Mouse (Mus musculus) heart, postnatal 10 days (tissue): ENCODE measurements around the gene Gm20388. TPM values are rescaled to one million over a fixed set of nuclear protein-coding genes. Genes with fewer than 3 reads are reported as not detected.

ENCODE experiments used
- DNase-seq, 2 experiments: peaks; one replicate each; pipeline ENCODE4 v3.0.0; 2021
- intact Hi-C: fragments of 180-260 bp; cut with DNase I; formaldehyde crosslinking; loops from one replicate; pipeline ENCODE4 v1.15.1; 2025
- total RNA-seq, 2 experiments: library from RNA; stranded (reverse); gene quantifications; 2 replicates each; pipeline ENCODE4 v1.2.3; 2021

Gene Gm20388
- total RNA-seq, 2 experiments from 2014 or later, result 2.0 to 2.2 TPM

DNA sequence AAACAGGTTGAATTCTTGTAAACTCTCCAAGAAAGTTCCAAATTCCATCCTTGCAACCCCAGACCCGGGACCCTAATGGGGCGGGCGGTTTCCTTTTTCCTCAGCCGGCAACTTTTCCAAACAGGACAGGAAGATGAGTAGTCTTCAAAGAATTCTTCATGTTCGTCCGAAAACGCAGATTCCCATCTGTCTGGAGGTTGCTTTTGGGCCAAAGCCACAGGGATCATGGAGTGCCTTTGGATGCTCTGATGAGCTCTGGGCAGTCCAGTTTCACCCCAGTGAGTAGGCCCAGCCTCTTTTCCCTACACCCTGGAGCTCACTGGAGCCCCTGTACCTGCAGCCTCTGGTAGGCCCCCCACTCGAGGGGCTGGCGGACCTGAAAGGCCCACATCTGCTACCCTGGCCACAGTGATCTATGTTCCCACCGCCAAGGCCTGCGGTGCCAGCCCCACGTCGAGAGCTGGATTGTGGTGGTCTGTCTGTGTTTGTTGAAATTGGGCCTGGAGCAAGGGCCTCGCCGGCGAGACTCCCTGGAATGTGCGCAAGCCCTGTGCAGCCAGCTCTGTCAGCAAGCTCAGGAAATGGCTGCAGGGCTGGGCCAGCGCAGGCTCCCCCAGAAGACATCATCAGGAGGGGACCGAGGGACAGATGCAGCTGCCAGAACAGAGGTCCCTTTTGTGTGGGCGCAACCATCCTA, 1567.4 kb downstream of the Gm20388 start:
- intact Hi-C loops, result no loop called here
- peak; percentile 43 to 51 for DNase-seq

- intact Hi-C loops, result no loop called here
- DNase-seq, result peak; percentile 33 to 46
Measured at GRCm38 (mm10) chr8:121479144-121479543, 1568.5 kb downstream of the Gm20388 start.

DNA sequence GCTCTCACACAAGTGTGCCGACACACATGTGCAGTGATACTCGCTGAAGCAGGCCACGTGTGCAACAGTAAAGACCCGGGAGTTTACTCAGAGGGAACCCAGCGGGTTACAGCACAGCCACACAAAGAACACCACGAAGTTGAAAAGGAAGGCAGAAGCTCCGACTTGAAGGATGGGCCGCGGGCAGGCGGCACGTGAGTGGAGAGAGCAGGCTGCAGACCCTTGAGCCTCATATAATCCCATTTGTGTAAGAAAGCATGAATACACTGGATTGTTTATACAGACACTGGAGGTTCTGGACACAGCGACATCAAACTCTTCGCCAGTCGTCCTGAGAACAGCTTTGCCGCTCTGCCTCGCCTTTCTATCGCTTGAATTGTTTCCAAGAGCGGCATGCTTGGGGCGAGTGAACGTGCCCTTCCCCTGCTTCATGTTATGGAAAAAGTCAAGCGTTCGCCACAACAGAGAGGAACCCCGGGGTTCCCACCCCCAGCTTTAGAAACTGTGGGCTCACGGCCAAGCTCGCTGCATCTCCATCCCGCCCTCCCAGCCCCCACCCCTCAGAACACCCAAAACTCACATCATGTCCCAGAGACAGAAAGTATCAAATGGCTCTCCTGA, 1569.9 kb downstream of the Gm20388 start:
- DNase-seq, result no peak
- intact Hi-C loops, result no loop called here

GRCm38 (mm10) chr8:121484072-121484782, 1573.6 kb downstream of the Gm20388 start:
- intact Hi-C loops, result no loop called here
- no peak for DNase-seq

DNA sequence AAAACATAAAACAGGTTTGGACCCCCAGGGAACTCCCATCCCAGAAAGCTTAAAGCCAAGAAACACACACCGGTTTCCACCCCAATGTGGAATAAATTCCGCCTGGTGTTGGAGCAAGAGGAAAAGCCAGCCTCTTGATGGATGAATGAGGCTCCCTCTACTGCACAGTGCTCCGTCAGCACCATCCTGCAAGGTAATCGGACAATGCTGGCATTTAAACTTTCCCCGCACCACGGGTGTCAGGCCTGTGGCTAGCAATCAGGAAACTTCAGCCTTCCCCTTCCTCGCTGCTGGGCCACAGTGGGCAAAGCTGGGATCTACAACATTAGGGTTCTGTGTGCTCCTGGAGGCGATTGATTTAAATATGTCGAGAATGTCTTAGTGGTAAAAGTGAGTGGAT, 1581.0 kb downstream of the Gm20388 start:
- DNase-seq, result no peak
- intact Hi-C loops, result no loop called here

DNA sequence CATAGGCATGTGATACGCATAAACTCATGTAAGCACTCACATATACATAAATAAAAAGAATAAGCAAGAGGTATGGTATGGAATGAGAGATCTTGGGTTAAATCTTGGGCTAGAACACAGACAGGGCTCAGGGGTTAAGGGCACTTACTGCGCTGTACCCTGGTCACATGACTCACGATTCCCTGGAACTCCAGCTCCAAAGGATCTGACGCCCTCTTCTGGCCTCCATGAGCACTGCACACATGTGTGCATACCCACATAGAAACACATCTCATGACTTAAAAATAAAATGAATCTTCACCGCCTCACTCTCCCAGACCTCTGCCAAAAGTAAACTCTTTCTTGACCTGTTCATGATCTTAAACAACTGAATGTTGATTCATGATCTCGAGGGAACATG, 1587.0 kb downstream of the Gm20388 start:
- intact Hi-C loops, result no loop called here
- DNase-seq, result no peak

GRCm38 (mm10) chr8:121511751-121512150, 1601.1 kb downstream of the Gm20388 start:
- intact Hi-C loops, result loop anchor here (5.0 to 10.0 kb wide), 3 partner anchors 79 to 697 kb away; no protein-coding TSS in a partner anchor
- no peak for DNase-seq

DNA sequence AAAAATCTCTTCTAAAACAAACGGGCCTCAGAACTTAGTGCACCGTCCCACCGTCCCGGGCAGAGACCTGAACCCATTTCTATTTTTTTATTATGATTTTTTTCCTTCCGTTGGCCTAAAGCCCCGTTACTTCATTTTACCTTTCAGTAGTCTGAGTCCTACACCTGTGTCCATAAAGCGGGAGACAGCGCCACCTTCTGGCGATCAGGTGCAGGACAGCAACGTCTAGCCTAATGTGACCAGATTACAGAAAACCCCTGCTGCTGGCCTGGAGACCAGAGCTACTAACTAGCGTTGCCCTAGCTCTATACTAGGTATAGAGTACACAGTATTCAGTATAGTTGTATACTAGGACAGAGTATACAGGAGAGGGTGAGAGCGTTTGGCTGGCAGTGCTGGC, 1602.8 kb downstream of the Gm20388 start:
- intact Hi-C loops, result loop anchor here (1.0 to 10.0 kb wide), 5 partner anchors 81 to 699 kb away; no protein-coding TSS in a partner anchor
- DNase-seq, result peak; percentile 85 to 93

- no peak for DNase-seq
- intact Hi-C loops, result no loop called here
Measured at GRCm38 (mm10) chr8:121525111-121525818, 1614.6 kb downstream of the Gm20388 start.

- no peak for DNase-seq
- intact Hi-C loops, result no loop called here
Measured at GRCm38 (mm10) chr8:121526811-121527550, 1616.3 kb downstream of the Gm20388 start.

DNA sequence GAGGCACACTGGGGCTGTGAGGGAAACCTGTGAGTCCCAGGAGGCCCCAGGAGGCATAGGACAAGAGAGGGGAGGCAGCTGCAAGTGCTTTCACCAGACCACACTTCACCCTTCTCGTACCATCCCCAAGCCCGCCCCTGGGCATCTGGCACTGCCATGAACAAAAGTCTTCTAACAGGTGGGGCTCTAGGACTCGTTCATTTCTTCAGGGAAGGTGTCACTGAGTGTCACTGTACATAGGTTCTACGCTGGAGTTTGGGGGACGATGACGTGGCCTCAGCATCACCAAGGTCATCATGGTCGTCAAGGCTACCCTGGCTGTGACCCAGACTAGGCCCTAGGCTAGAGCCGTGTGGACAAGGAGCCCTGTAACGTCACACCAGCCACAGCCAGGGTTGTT, 1617.1 kb downstream of the Gm20388 start:
- DNase-seq, result no peak
- intact Hi-C loops, result no loop called here

DNA sequence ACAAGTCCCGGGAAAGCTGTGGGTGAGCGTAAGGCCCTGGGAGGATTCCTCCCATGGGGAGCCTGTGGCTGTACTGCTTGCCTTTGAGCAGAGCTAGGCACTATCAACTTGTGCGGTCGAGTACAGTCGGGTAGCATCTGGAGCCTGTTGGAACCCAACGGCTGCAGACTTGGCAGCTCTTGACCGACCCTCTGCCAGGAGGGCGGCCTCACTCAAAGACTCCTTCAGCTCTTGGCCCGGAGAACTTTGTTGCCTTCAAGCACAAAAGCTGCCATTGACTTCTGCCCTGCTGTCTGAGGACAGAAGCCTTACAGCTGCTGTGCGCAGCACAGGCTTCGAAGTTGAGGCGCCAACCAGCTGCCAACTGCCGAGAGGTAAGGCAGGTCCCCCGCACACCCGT, 1618.1 kb downstream of the Gm20388 start:
- intact Hi-C loops, result no loop called here
- peak; percentile 76 to 77 for DNase-seq

GRCm38 (mm10) chr8:121530639-121531038, 1620.0 kb downstream of the Gm20388 start:
- intact Hi-C loops, result no loop called here
- DNase-seq, result no peak

GRCm38 (mm10) chr8:121532381-121532780, 1621.7 kb downstream of the Gm20388 start:
- DNase-seq, result peak in 1 of 2 experiments; percentile 54
- intact Hi-C loops, result no loop called here

GRCm38 (mm10) chr8:121541862-121542261, 1631.2 kb downstream of the Gm20388 start:
- no peak for DNase-seq
- intact Hi-C loops, result no loop called here

DNA sequence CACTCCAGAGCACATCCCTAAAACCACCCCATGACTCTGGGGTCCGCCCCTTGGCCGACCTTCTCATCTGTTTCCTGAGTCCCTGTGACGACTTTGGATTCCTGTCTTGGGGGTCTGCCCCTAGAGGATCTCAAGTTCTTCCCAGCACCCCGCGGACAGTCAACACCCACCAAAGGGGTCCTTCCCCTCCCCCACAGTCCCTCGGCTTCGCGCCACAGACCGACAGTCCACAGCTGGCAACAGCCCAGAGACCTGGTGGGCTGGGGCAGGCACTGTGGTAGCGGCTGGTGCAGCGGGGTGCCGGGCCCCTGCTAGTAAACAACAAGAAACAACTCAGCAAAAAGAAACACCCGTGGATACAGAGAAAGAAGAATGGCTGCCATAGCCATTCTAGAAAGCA, 1632.3 kb downstream of the Gm20388 start:
- intact Hi-C loops, result no loop called here
- no peak for DNase-seq

- DNase-seq, result no peak
- intact Hi-C loops, result no loop called here
Measured at GRCm38 (mm10) chr8:121544276-121544785, 1633.7 kb downstream of the Gm20388 start, which contains the start of gene 1700018B08Rik. Gene 1700018B08Rik, minus strand, starts transcription at chr8:121544320.

GRCm38 (mm10) chr8:121544936-121545335, 1634.3 kb downstream of the Gm20388 start:
- intact Hi-C loops, result loop anchor here (5.0 kb wide), 2 partner anchors 37 to 142 kb away; no protein-coding TSS in a partner anchor
- no peak for DNase-seq

DNA sequence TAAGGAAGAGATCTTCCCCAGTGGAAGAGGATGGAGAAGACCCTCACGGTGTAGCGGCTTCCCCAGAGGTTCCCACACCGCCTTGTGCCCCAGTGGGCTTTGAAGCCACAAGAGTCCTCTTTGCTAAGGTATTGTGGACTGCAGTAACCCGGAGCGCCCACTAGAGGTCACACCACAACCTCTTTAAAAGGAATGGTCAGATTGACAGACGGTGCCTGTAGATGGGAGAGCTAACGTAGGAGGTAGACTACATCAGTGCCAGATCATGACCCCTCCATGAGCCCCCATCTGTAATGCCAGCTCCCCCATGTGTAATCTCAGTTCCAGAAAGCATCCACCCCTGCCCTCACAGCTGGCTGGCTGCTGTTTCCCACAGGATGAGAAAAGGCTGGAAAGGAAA, 1636.5 kb downstream of the Gm20388 start:
- intact Hi-C loops, result loop anchor here (2.0 to 5.0 kb wide), 3 partner anchors 35 to 140 kb away; no protein-coding TSS in a partner anchor
- peak; percentile 78 to 83 for DNase-seq

- intact Hi-C loops, result no loop called here
- no peak for DNase-seq
Measured at GRCm38 (mm10) chr8:121550056-121550455, 1639.4 kb downstream of the Gm20388 start.
